Mouse (Mus musculus): ENCODE data around the gene Gm3526.
"Not testable (repeated sequence)": the region's sequence is repeated elsewhere in the genome, so short reads cannot be mapped to it uniquely, and the experiment has no call there.

Gene Gm3526

GRCm38 (mm10) chr14:5260480-5260879 is at the start of gene Gm3526:
Gene Gm3526, minus strand, starts transcription at chr14:5260580.
- not testable (repeated sequence) for DNase-seq (ENCODE audit: low spot score in 2 of 2)
